Mouse (Mus musculus) cerebellum, adult 2 months (tissue): ENCODE measurements around the gene Sar1a. TPM values are rescaled to one million over a fixed set of nuclear protein-coding genes. Genes with fewer than 3 reads are reported as not detected.

Source experiments
- DNase-seq, 2 experiments: peaks; one replicate each; pipeline ENCODE4 v3.0.0; 2021
- H3K27ac ChIP-seq: fragments of 200-500 bp; 2 replicates; pipeline ENCODE4 v1.5.1; 2012; ENCODE audit warnings: low read length, control low read depth, inconsistent platforms; ENCODE audit not compliant: insufficient read depth
- H3K27me3 ChIP-seq: fragments of 200-500 bp; 2 replicates; pipeline ENCODE4 v1.6.1; 2012; ENCODE audit warnings: inconsistent platforms, mild to moderate bottlenecking, low read length, moderate library complexity; ENCODE audit not compliant: control insufficient read depth, insufficient read depth
- H3K4me1 ChIP-seq: fragments of 200-500 bp; 2 replicates; pipeline ENCODE4 v1.6.1; 2011; ENCODE audit warnings: low read length; ENCODE audit not compliant: control insufficient read depth, insufficient read depth
- H3K4me3 ChIP-seq: fragments of 200-500 bp; replicated peaks from 2 replicates; pipeline ENCODE3; 2011; ENCODE audit warnings: mild to moderate bottlenecking, low read depth, low read length, control low read depth; ENCODE audit not compliant: insufficient read depth
- CTCF ChIP-seq: fragments of 200-500 bp; IDR thresholded peaks from 2 replicates; pipeline ENCODE4 v1.5.1; 2011; ENCODE audit warnings: low read depth, mild to moderate bottlenecking, control low read depth, low read length, moderate library complexity, borderline replicate concordance; ENCODE audit not compliant: insufficient read depth
- POLR2A ChIP-seq: fragments of 200-500 bp; IDR thresholded peaks from 2 replicates; pipeline ENCODE4 v1.6.1; 2011; ENCODE audit warnings: low read length, control low read depth, borderline replicate concordance; ENCODE audit not compliant: insufficient read depth
- WGBS: fragments of 180-500 bp; shearing (Covaris S2); methylation state at CpG from one replicate; pipeline ENCODE4 v1.1.7; 2018; 5-methylcytosine and 5-hydroxymethylcytosine counted together
- polyA plus RNA-seq: library from polyadenylated mRNA; depleted of rRNA; stranded (reverse); fragments of >200 nt; gene quantifications from 2 replicates; pipeline ENCODE4 v1.2.3, GENCODE M21; 2012

The Sar1a gene
- polyA plus RNA-seq, 1 experiment: 105 TPM

DNA sequence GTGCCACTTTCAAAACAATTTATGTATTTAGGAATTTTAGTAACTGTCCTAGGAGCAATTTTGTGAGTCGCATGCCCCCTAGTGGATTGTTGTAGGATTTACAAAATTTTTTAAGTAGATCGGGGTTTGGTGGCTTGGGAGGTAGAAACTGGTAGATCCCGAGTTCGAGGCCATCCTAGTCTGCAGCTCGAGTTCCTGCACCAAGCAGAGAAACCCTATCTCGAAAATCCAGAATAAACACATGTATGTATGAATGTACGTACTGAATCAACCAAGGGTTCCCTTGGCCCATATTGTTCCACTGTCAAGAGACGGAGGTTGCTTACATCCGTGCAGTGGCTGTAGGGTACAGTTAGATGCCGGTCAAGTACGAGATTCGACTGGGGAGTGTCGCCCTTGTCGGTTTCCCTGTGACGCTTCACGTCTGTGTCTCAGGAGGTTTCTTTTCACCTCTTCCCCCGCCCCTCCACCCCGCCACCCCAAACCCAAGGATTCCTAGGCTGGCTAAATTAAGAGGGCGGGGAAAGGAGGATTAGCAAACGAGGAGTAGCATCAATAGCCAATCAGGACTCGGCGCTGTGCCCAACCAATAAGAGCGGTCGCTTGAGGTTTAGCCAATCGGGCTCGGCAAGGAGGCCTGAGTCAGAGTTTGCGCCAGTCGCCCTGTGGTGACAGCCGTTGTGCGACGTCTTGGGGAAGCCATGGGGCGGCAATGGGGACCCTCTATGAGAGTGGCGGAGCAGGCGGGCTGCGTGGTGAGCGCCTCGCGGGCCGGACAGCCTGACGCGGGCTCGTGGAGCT, 15.0 kb downstream of the Sar1a start, which contains the start of gene Tysnd1:
Tysnd1 (plus strand) TSS at position 645 of the 801 bp plus-strand sequence.
- DNase-seq: peak; percentile 97 to 98
- TF ChIP-seq POLR2A (peak; percentile 81), CTCF (no peak)
- Histone ChIP-seq H3K27me3 (no peaks in the 10 kb centered on the region), H3K27ac (peak within 1 kb of the TSS; percentile 29; the same call in 1 of the 2 replicates), H3K4me1 (peaks cover 9% of the 10 kb centered on the region; the same call in 1 of the 2 replicates), H3K4me3 (peak within 1 kb of the TSS; percentile 87)
- 1% methylated on average over 42 of the region's 42 CpGs for WGBS

GRCm38 (mm10) chr10:61695703-61696559, 15.8 kb downstream of the Sar1a start:
- DNase-seq: no peak
- TF ChIP-seq POLR2A: no peak
- H3K4me3 ChIP-seq: peak overlapping the region; percentile 87
- WGBS: under 1% methylated on average over 106 of the region's 111 CpGs
- peaks cover 9% of the 10 kb centered on the region; the same call in 1 of the 2 replicates for H3K4me1 ChIP-seq
- no peaks in the 10 kb centered on the region for H3K27me3 ChIP-seq
- 0 out of 2 replicates have a peak overlapping the region, but pooled peaks have one; percentile 1 for H3K27ac ChIP-seq

DNA sequence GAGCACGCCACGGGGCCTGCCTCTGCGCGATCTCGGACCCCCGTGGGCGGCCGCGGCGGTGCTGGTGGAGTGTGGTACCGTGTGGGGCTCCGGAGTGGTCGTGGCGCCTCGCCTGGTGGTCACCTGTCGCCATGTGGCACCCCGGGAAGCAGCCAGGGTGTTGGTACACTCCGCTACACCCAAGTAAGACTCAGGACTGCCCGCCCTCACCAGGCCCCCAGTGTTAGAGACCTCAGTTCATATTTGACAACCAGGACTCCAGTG, 16.4 kb downstream of the Sar1a start:
- Histone ChIP-seq H3K4me1 (peaks cover 9% of the 10 kb centered on the region; the same call in 1 of the 2 replicates), H3K4me3 (peak overlapping the region; percentile 87), H3K27ac (no peak overlapping the region), H3K27me3 (no peaks in the 10 kb centered on the region)
- peak; percentile 28 to 33 for DNase-seq
- 7% methylated on average over 19 of the region's 19 CpGs for whole genome bisulfite sequencing
- TF ChIP-seq POLR2A: no peak
- no peak for TF ChIP-seq CTCF

DNA sequence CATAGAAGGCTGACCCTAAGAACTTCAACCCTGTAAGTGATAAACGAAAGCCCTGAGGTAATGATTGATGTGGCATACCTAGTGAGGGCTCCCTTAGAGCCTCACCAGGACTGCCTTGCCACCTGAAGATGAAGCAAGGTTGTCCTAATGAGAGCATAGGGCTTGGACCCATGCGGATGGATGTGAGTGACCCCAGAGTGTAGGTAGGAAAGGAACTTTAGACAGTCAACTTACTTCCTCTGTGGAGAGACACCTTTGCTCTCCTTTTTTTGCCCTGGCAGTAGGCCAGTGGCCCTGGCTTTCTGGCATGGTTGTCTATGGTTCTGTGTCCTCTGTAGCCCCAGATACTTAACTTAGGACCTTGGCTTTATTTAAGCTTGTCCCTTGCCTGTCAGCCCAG, 16.9 kb downstream of the Sar1a start:
- no peak for DNase-seq
- Histone ChIP-seq H3K4me3 (peak overlapping the region; percentile 32), H3K4me1 (peaks cover 9% of the 10 kb centered on the region; the same call in 1 of the 2 replicates), H3K27me3 (no peaks in the 10 kb centered on the region), H3K27ac (no peak overlapping the region)
- 87% methylated on average over 2 of the region's 2 CpGs for WGBS
- TF ChIP-seq POLR2A (no peak), CTCF (no peak)

GRCm38 (mm10) chr10:61704663-61705062, 24.6 kb downstream of the Sar1a start:
- WGBS: 17% methylated on average over 4 of the region's 4 CpGs
- H3K4me3 ChIP-seq: no peak overlapping the region
- H3K27me3 ChIP-seq: no peaks in the 10 kb centered on the region
- no peak for TF ChIP-seq POLR2A
- TF ChIP-seq CTCF: no peak
- no peak overlapping the region for H3K27ac ChIP-seq
- H3K4me1 ChIP-seq: no peaks in the 10 kb centered on the region
- no peak for DNase-seq

DNA sequence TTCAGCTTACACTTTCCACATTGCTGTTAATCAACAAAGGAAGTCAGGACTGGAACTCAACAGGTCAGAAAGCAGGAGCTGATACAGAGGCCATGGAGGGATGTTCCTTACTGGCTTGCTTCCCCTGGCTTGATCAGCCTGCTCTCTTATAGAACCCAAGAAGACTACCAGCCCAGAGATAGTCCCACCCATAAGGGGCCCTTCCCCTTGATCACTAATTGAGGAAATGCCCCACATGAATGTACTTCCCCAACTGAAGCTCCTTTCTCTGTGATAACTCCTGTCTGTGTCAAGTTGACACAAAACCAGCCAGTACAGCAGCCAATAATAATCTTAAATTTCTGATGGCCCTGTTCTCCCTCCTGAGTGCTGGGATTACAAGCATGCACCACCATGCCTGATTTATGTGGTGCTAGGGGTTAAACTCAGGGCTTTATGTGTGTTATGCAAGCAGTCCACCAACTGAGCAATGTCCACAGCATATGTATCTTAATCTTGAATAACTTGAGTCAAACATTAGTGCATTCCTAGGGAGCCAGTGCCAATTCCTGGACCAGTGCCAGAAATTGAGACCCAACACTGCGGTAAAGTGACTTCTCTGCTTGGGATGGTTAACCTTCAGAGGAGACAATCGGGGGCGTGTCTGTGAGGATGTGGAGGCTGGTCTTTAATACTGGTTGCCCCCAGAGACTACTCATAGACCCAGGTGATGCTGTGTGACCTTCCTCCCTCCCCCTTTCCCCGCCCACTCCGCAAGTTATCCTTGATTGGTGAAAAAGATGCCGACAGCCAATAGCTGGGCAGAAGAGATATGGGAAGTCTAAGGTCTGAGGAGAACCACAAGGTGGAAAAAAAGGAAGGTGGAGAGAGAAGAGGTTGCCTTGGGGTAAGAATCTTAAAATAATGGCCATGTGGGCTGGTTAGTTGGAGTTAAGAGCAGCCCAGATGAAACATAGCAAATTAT, 26.6 kb downstream of the Sar1a start:
- Histone ChIP-seq H3K27ac (no peak overlapping the region), H3K4me3 (no peak overlapping the region), H3K4me1 (no peaks in the 10 kb centered on the region), H3K27me3 (no peaks in the 10 kb centered on the region)
- DNase-seq: no peak
- TF ChIP-seq POLR2A (no peak), CTCF (no peak)
- 63% methylated on average over 6 of the region's 6 CpGs for WGBS

DNA sequence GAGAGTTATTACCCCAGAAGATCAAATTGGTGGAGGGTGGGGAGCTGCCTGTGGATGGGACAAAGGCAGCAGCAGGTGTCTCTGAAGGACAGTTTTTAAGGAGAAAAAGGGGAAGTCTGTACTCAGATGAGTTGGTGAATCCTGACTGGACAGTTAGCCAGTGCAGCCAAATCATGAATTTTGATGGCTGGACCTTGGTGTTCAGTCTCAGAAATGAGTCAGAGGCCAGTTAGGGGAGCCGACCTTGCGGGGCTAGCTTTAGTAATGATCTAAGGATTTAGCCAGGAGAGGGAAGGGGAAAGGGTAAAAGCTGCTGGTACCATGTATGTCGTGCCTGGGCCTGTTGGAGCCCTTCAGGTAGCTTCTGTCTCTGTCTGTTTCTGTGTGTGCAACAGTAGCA, 33.5 kb downstream of the Sar1a start:
- TF ChIP-seq CTCF (no peak), POLR2A (no peak)
- no peak overlapping the region for H3K27ac ChIP-seq
- no peaks in the 10 kb centered on the region for H3K27me3 ChIP-seq
- WGBS: 87% methylated on average over 3 of the region's 3 CpGs
- DNase-seq: no peak
- peaks cover 3% of the 10 kb centered on the region; the same call in 1 of the 2 replicates for H3K4me1 ChIP-seq
- H3K4me3 ChIP-seq: no peak overlapping the region
